8 mouse cellular contexts compared by ENCODE assay signal in the genomic region with DNA sequence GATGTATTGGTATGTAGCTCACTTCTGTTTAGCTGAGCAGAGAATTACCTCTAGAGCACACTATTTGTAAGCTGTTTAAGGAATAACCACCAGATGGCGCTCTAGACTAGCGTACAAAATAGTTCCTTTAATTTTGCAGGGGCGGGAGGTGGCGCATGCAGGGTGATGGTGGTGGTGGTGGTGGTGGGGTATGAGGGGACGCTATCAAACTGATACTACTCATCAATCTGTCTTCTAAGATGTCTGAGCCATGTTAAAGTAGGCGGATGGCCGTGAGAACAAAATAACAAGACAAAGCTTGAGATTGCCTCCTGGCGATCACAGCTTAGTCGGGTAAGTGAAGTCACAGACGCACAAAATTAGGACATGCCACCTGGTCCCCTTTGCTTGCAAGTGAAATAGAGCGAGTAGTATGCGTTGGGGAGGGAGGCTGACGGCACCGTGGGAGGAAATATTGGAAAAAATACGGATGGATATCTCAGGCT.
DNase-seq lines count a peak whose midpoint lies in the region; ATAC-seq and TF ChIP-seq lines count a peak whose summit lies in the region.

No protein-coding gene starts in this region.

- no peaks in the 10 kb centered on the region for H3K27me3 ChIP-seq in cerebellum, adult 2 months (ENCODE audit: control insufficient read depth, insufficient read depth, low read length)
- 0 out of 2 replicates have a peak, but pooled peaks cover 3% of the 10 kb centered on the region for H3K27me3 ChIP-seq in E14TG2a.4 (ENCODE audit: insufficient read depth, low read length)

- 25% methylated on average over 15 of the region's 15 CpGs for WGBS in cerebellum, adult 2 months

- H3K9me3 ChIP-seq in E14TG2a.4 (ENCODE audit: low read length) = no peaks in the 10 kb centered on the region

- peak; percentile 15 for DNase-seq in cerebellum, adult 2 months
- peak; percentile 86 for DNase-seq in embryo, embryonic 10.5 days (ENCODE audit: low spot score)
- peak; percentile 24 to 67 for DNase-seq in heart, postnatal 10 days
- DNase-seq in left cerebral cortex, adult 8-10 months (ENCODE audit: low spot score in 2 of 2) = peak; percentile 17 to 22
- peak; percentile 6 for DNase-seq in naive thymus-derived CD4-positive, alpha-beta T cell, adult 2 months (ENCODE audit: low read depth)
- no peak for DNase-seq in urinary bladder, postnatal 14 days (ENCODE audit: low spot score)

- intact Hi-C loops in heart, postnatal 10 days (cut with DNase I) = loop anchor here (1.0 kb wide), 2 partner anchors 1179 to 1336 kb away; no protein-coding TSS in a partner anchor

- no peak overlapping the region for H3K27ac ChIP-seq in cerebellum, adult 2 months (ENCODE audit: insufficient read depth, low read length)

- H3K36me3 ChIP-seq in E14TG2a.4 (ENCODE audit: insufficient read depth, low read length) = no peaks in the 10 kb centered on the region

- no peak overlapping the region for H3K4me3 ChIP-seq in cerebellum, adult 2 months (replicated peaks; ENCODE audit: insufficient read depth, low read depth, low read length)
- H3K4me3 ChIP-seq in E14TG2a.4 (replicated peaks; ENCODE audit: low read length) = no peak overlapping the region

- no peak for TF ChIP-seq POLR2A in cerebellum, adult 2 months (IDR thresholded peaks at IDR 0.05; ENCODE audit: borderline replicate concordance, insufficient read depth, low read length)

- ATAC-seq in cerebellum, adult (ENCODE audit: insufficient number of reproducible peaks, low FRiP score, low TSS enrichment) = no peak

- peak; percentile 78 for TF ChIP-seq CTCF in cerebellum, adult 2 months (IDR thresholded peaks at IDR 0.05; ENCODE audit: borderline replicate concordance, insufficient read depth, low read depth, low read length)
- peak; percentile 77 for TF ChIP-seq CTCF in E14TG2a.4 (conservative IDR thresholded peaks at IDR 0.05; ENCODE audit: low read length)

- H3K4me1 ChIP-seq in cerebellum, adult 2 months (ENCODE audit: control insufficient read depth, insufficient read depth, low read length) = no peaks in the 10 kb centered on the region
- no peaks in the 10 kb centered on the region; the same call in 1 of the 2 replicates for H3K4me1 ChIP-seq in E14TG2a.4 (replicated peaks; ENCODE audit: low read depth, low read length)
